Mouse (Mus musculus): ENCODE measurements at regions not wholly inside any gene's neighbourhood (a gene's known extent, or its start where the extent isn't known, plus 50 kb on each side); places are given as distances from the start of the nearest gene placed in this dataset.
"Not testable (repeated sequence)": the region's sequence is repeated elsewhere in the genome, so short reads cannot be mapped to it uniquely, and the experiment has no call there.

- DNase-seq, result no peak
These were observed 224.5 kb downstream of the Dact1 start for GRCm38 (mm10) chr12:71534199-71534598.

- no peak for DNase-seq
These were observed 225.6 kb downstream of the Dact1 start for GRCm38 (mm10) chr12:71535251-71535650.

GRCm38 (mm10) chr12:71535831-71536230, 226.1 kb downstream of the Dact1 start:
- not testable (repeated sequence) for DNase-seq

- no peak for DNase-seq
These were observed 229.0 kb downstream of the Dact1 start for GRCm38 (mm10) chr12:71538691-71539090.

GRCm38 (mm10) chr12:71540279-71540678, 230.6 kb downstream of the Dact1 start:
- no peak for DNase-seq

GRCm38 (mm10) chr12:71541961-71542360, 232.3 kb downstream of the Dact1 start:
- DNase-seq, result no peak

- no peak for DNase-seq
These were observed 234.0 kb downstream of the Dact1 start for GRCm38 (mm10) chr12:71543571-71544119.

- no peak for DNase-seq
These were observed 234.9 kb downstream of the Dact1 start for GRCm38 (mm10) chr12:71544401-71545159.

GRCm38 (mm10) chr12:71546523-71547265, 237.0 kb downstream of the Dact1 start:
- no peak for DNase-seq

- no peak for DNase-seq
These were observed 239.7 kb downstream of the Dact1 start for GRCm38 (mm10) chr12:71549336-71549735.

GRCm38 (mm10) chr12:71554212-71554611, 244.5 kb downstream of the Dact1 start:
- no peak for DNase-seq

- no peak for DNase-seq
These were observed 251.6 kb downstream of the Dact1 start for GRCm38 (mm10) chr12:71561259-71561658.

- no peak for DNase-seq
These were observed 252.4 kb downstream of the Dact1 start for GRCm38 (mm10) chr12:71561918-71562572.

GRCm38 (mm10) chr12:71563219-71563618, 253.5 kb downstream of the Dact1 start:
- no peak for DNase-seq

GRCm38 (mm10) chr12:71566371-71566770, 256.7 kb downstream of the Dact1 start:
- DNase-seq, result no peak

GRCm38 (mm10) chr12:71568251-71568650, 258.6 kb downstream of the Dact1 start:
- no peak for DNase-seq

- DNase-seq, result no peak
These were observed 259.3 kb downstream of the Dact1 start for GRCm38 (mm10) chr12:71568880-71569390.

GRCm38 (mm10) chr12:71569662-71570061, 260.0 kb downstream of the Dact1 start:
- DNase-seq, result no peak

- DNase-seq, result no peak
These were observed 260.4 kb downstream of the Dact1 start for GRCm38 (mm10) chr12:71570116-71570515.

- no peak for DNase-seq
These were observed 257.9 kb upstream of the Daam1 start for GRCm38 (mm10) chr12:71572833-71573446.

GRCm38 (mm10) chr12:71573456-71573855, 257.4 kb upstream of the Daam1 start:
- no peak for DNase-seq

GRCm38 (mm10) chr12:71574685-71575084, 256.2 kb upstream of the Daam1 start:
- no peak for DNase-seq

GRCm38 (mm10) chr12:71577349-71577748, 253.5 kb upstream of the Daam1 start:
- DNase-seq, result peak; percentile 9

All from cerebellum, adult 11 months (tissue).